ENCODE assay signal across 10 mouse cellular contexts in the genomic region with DNA sequence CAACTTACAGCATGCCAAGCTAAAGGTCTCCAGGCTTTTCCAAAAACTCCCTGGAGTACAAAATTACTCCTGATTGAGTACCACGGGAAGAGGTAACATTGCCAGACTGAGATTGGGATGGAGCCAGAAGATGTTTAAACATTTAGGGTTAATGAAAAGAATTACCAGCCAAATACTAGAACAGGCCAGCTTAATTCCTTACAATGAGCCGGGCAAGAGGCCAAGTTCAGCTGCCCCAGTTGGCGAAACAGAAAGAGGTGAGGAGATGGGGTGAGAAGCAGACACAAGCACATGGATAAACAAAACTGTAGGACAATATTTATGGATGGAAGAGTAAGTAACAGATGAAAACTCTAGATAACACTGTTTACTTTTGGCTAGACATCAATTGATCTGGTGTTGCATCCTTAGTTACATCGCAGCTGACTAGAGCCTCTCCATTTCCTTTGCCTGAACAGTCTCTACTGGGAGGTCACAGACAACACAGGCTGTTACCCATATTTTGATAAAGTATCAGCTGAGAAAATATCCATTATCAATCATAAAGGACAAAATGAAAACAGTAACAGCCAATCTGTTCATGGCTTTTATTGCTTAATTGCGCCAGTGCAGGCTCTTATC.
DNase-seq lines count a peak whose midpoint lies in the region; ATAC-seq and TF ChIP-seq lines count a peak whose summit lies in the region.
"Had no signal": no experiment of that assay in that cellular context is flagged by ENCODE, and none has a peak within 500 bp of the region (broad histone marks: within the 10 kb centered on the region; RNA-seq: fewer than 3 reads in every experiment).

No protein-coding gene starts in this region.

- H3K9ac ChIP-seq in forebrain, embryonic 13.5 days = no peak overlapping the region
- H3K9ac ChIP-seq in lung, embryonic 14.5 days = no peak overlapping the region
- H3K9ac ChIP-seq: embryonic facial prominence, embryonic 12.5 days; limb, embryonic 13.5 days had no signal

- DNase-seq in forebrain, embryonic 10.5 days (ENCODE audit: extremely low spot score, low spot score) = no peak
- DNase-seq in layer of hippocampus, adult 9-11 months = peak; percentile 19
- no peak for DNase-seq in layer of hippocampus, adult 9-10 months (ENCODE audit: low spot score)
- DNase-seq in cerebellum, adult 11-12 months = peak; percentile 3
- DNase-seq in lung, embryonic 14.5 days = peak; percentile 79
- DNase-seq in yolk sac, embryonic 10.5 days (ENCODE audit: low spot score) = no peak
- DNase-seq in heart, adult 8-10 months (ENCODE audit: low spot score) = no peak

- no peaks in the 10 kb centered on the region for H3K9me3 ChIP-seq in forebrain, embryonic 13.5 days (replicated peaks)
- H3K9me3 ChIP-seq in forebrain, embryonic 10.5 days = no peaks in the 10 kb centered on the region
- H3K9me3 ChIP-seq in lung, embryonic 14.5 days (ENCODE audit: low read depth, low read length) = no peaks in the 10 kb centered on the region
- H3K9me3 ChIP-seq: embryonic facial prominence, embryonic 12.5 days; limb, embryonic 13.5 days had no signal

- TF ChIP-seq CTCF in lung, embryonic 14.5 days (IDR thresholded peaks at IDR 0.05; ENCODE audit: low read depth) = no peak

- no peaks in the 10 kb centered on the region for H3K36me3 ChIP-seq in forebrain, embryonic 13.5 days (ENCODE audit: poor library complexity, severe bottlenecking)
- no peaks in the 10 kb centered on the region for H3K36me3 ChIP-seq in forebrain, embryonic 10.5 days (replicated peaks)
- no peaks in the 10 kb centered on the region for H3K36me3 ChIP-seq in lung, embryonic 14.5 days (ENCODE audit: insufficient read depth)
- H3K36me3 ChIP-seq: embryonic facial prominence, embryonic 12.5 days; limb, embryonic 13.5 days had no signal

- H3K4me2 ChIP-seq in forebrain, embryonic 13.5 days = no peak overlapping the region
- H3K4me2 ChIP-seq in lung, embryonic 14.5 days = no peak overlapping the region
- H3K4me2 ChIP-seq: embryonic facial prominence, embryonic 12.5 days; limb, embryonic 13.5 days had no signal

- no peaks in the 10 kb centered on the region for H3K27me3 ChIP-seq in forebrain, embryonic 13.5 days
- no peaks in the 10 kb centered on the region for H3K27me3 ChIP-seq in forebrain, embryonic 10.5 days (ENCODE audit: poor library complexity, severe bottlenecking)
- H3K27me3 ChIP-seq in lung, embryonic 14.5 days (ENCODE audit: insufficient read depth, low read length) = no peaks in the 10 kb centered on the region
- H3K27me3 ChIP-seq: embryonic facial prominence, embryonic 12.5 days; limb, embryonic 13.5 days had no signal

- no peak overlapping the region for H3K27ac ChIP-seq in forebrain, embryonic 13.5 days
- H3K27ac ChIP-seq in forebrain, embryonic 10.5 days = no peak overlapping the region
- no peak overlapping the region for H3K27ac ChIP-seq in lung, embryonic 14.5 days (ENCODE audit: low read depth)
- H3K27ac ChIP-seq: embryonic facial prominence, embryonic 12.5 days; limb, embryonic 13.5 days had no signal

- WGBS in forebrain, embryonic 13.5 days = 51% methylated on average over 5 of the region's 5 CpGs
- WGBS in forebrain, embryonic 10.5 days = 92% methylated on average over 5 of the region's 5 CpGs
- WGBS in lung, embryonic 14.5 days = 34% methylated on average over 5 of the region's 5 CpGs

- H3K4me1 ChIP-seq in forebrain, embryonic 13.5 days = peaks cover 11% of the 10 kb centered on the region; the same call in 1 of the 2 replicates
- H3K4me1 ChIP-seq in forebrain, embryonic 10.5 days = no peaks in the 10 kb centered on the region
- peaks cover 8% of the 10 kb centered on the region; the same call in 1 of the 2 replicates for H3K4me1 ChIP-seq in lung, embryonic 14.5 days (ENCODE audit: insufficient read depth)
- H3K4me1 ChIP-seq: embryonic facial prominence, embryonic 12.5 days; limb, embryonic 13.5 days had no signal

- no peak overlapping the region for H3K4me3 ChIP-seq in forebrain, embryonic 13.5 days
- H3K4me3 ChIP-seq in forebrain, embryonic 10.5 days = no peak overlapping the region
- H3K4me3 ChIP-seq in lung, embryonic 14.5 days (ENCODE audit: low read depth, low read length) = no peak overlapping the region
- H3K4me3 ChIP-seq: embryonic facial prominence, embryonic 12.5 days; limb, embryonic 13.5 days had no signal

- peak; percentile 75 for ATAC-seq in forebrain, embryonic 13.5 days
- peak; percentile 80 for ATAC-seq in lung, embryonic 14.5 days (ENCODE audit: insufficient read depth)

Comparison
In these comparisons a context has a peak if more than half of its experiments do, and no peak if none do; other contexts are left out.
1. DNase-seq: peak in layer of hippocampus, adult 9-11 months (single experiment), cerebellum, adult 11-12 months (single experiment) and lung, embryonic 14.5 days (single experiment); none in forebrain, embryonic 10.5 days (single experiment), layer of hippocampus, adult 9-10 months (single experiment), yolk sac, embryonic 10.5 days (single experiment) and heart, adult 8-10 months (single experiment).